Mouse (Mus musculus) cortical plate, adult 2 months (tissue): ENCODE data around the gene Golga5.

Source experiments
- CTCF ChIP-seq: fragments of 200-500 bp; IDR thresholded peaks from 2 replicates; pipeline ENCODE4 v1.5.1; 2011; ENCODE audit warnings: mild to moderate bottlenecking, control low read depth, low read length; ENCODE audit not compliant: insufficient read depth; ENCODE audit errors: extremely low read depth
- POLR2A ChIP-seq: fragments of 200-500 bp; IDR thresholded peaks from 2 replicates; pipeline ENCODE4 v1.6.1; 2011; ENCODE audit warnings: mild to moderate bottlenecking, low read length, control low read depth; ENCODE audit not compliant: insufficient read depth; ENCODE audit errors: extremely low read depth

- TF ChIP-seq POLR2A (no peak), CTCF (no peak)
Observed at GRCm38 (mm10) chr12:102440551-102440950, 28.4 kb upstream of the Golga5 start.
